Mouse (Mus musculus) ES-E14 (cell line): ENCODE results near the gene Rhoj. TPM values are rescaled to one million over a fixed set of nuclear protein-coding genes. Genes with fewer than 3 reads are reported as not detected.

Experiments
- DNase-seq: peaks from one replicate; pipeline ENCODE4 v3.0.0-alpha.2; 2013; ENCODE audit warnings: low read depth, low spot score
- H3K27ac ChIP-seq: 2 replicates; pipeline ENCODE4 v1.5.1; 2012; ENCODE audit warnings: low read depth, mild to moderate bottlenecking, low read length, moderate library complexity, mixed read lengths; ENCODE audit not compliant: poor library complexity, insufficient read depth, severe bottlenecking
- H3K36me3 ChIP-seq: 2 replicates; pipeline ENCODE4 v1.6.1; 2012; ENCODE audit warnings: mild to moderate bottlenecking, low read length, moderate library complexity, mixed read lengths; ENCODE audit not compliant: control insufficient read depth, poor library complexity, insufficient read depth, severe bottlenecking
- H3K4me1 ChIP-seq, 2 experiments: fragments of 150-350 bp in 1 of 2; sonication (generic) in 1 of 2; 2 replicates each; pipeline ENCODE4 v1.6.1; 2012; ENCODE audit warnings: low read length in 2 of 2, mild to moderate bottlenecking in 1 of 2, mixed read lengths in 1 of 2; ENCODE audit not compliant: control insufficient read depth in 2 of 2, insufficient read depth in 2 of 2, poor library complexity in 1 of 2
- H3K4me3 ChIP-seq, 2 experiments: fragments of 150-350 bp in 1 of 2; sonication (generic) in 1 of 2; 2 replicates each; pipeline ENCODE4 v1.5.1; 2012; ENCODE audit warnings: low read length in 2 of 2, low read depth in 1 of 2, mild to moderate bottlenecking in 1 of 2, mixed read lengths in 1 of 2; ENCODE audit not compliant: insufficient read depth in 1 of 2, poor library complexity in 1 of 2, severe bottlenecking in 1 of 2
- H3K9ac ChIP-seq: 2 replicates; pipeline ENCODE4 v1.6.1; 2012; ENCODE audit warnings: low read depth, mild to moderate bottlenecking, low read length, mixed read lengths; ENCODE audit not compliant: poor library complexity, insufficient read depth, severe bottlenecking
- H3K9me3 ChIP-seq: fragments of 150-350 bp; sonication (generic); 2 replicates; pipeline ENCODE4 v1.6.1; 2012; ENCODE audit warnings: low read depth, mild to moderate bottlenecking, low read length; ENCODE audit not compliant: control insufficient read depth, insufficient read depth
- CHD2 ChIP-seq: IDR thresholded peaks from 2 replicates; pipeline ENCODE4 v1.6.1; 2014; ENCODE audit warnings: mild to moderate bottlenecking, low read depth, low read length, inconsistent platforms
- HCFC1 ChIP-seq: IDR thresholded peaks from 2 replicates; pipeline ENCODE4 v1.6.1; 2012; ENCODE audit warnings: low read length, inconsistent platforms, borderline replicate concordance; ENCODE audit not compliant: insufficient read depth
- MAFK ChIP-seq: IDR thresholded peaks from 2 replicates; pipeline ENCODE4 v1.6.1; 2014; ENCODE audit warnings: mild to moderate bottlenecking, low read depth, low read length, inconsistent platforms; ENCODE audit not compliant: insufficient read depth
- ZC3H11A ChIP-seq: IDR thresholded peaks from 2 replicates; pipeline ENCODE4 v1.6.1; 2012; ENCODE audit warnings: low read depth, mild to moderate bottlenecking, inconsistent platforms, low read length, borderline replicate concordance
- ZNF384 ChIP-seq: IDR thresholded peaks from 2 replicates; pipeline ENCODE4 v1.6.1; 2012; ENCODE audit warnings: low read depth, low read length, inconsistent platforms
- in situ Hi-C, 2 experiments: fragments of 600-800 bp; cut with MboI; formaldehyde crosslinking; loops; one replicate each; pipeline ENCODE4 v1.15.1; 2025; ENCODE audit warnings: low sequenced_read_pairs in 2 of 2, inconsistent platforms in 1 of 2; ENCODE audit not compliant: unreplicated experiment in 2 of 2
- total RNA-seq: library from RNA; depleted of rRNA; stranded (reverse); fragments of 300-350 nt; gene quantifications from 2 replicates; pipeline ENCODE4 v1.2.3, GENCODE M21; 2012

Rhoj gene
- total RNA-seq, 1 experiment = 0.80 TPM

- Histone ChIP-seq H3K4me1 (no peaks in the 10 kb centered on the region), H3K9ac (no peak overlapping the region), H3K4me3 (no peak overlapping the region), H3K36me3 (no peaks in the 10 kb centered on the region), H3K27ac (no peak overlapping the region), H3K9me3 (no peaks in the 10 kb centered on the region)
- no peak for DNase-seq
- in situ Hi-C loops = no loop called here
- TF ChIP-seq MAFK (no peak), HCFC1 (no peak), ZNF384 (no peak), CHD2 (no peak), ZC3H11A (no peak)
Observed at GRCm38 (mm10) chr12:75292939-75293338, 15.2 kb upstream of the Rhoj start.

DNA sequence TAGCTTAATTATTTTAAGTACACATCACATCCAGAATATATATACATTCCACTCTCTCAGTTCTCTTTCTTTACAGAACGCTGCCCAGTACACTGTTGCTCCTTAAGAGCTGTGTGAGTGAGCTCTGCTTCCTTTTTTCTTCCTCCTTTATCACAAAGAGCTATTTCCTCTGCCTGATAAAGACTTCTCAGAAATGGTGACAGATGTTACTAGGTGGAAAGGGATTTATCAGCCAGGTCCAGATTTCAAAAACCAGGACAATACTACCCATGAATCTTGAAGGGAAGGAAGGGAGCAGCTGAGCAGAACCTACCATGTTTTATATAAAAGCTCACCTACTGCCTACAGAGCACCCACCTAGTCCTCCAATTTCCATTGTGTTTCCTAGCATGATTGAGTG lies 8.3 kb upstream of the Rhoj start:
- no peak for TF ChIP-seq ZC3H11A
- no peak for TF ChIP-seq CHD2
- TF ChIP-seq HCFC1 = no peak
- TF ChIP-seq MAFK = no peak
- TF ChIP-seq ZNF384 = no peak
- in situ Hi-C loops = no loop called here
- Histone ChIP-seq H3K4me1 (no peaks in the 10 kb centered on the region), H3K27ac (no peak overlapping the region), H3K9ac (no peak overlapping the region), H3K9me3 (no peaks in the 10 kb centered on the region), H3K36me3 (no peaks in the 10 kb centered on the region), H3K4me3 (no peak overlapping the region)
- no peak for DNase-seq

- Histone ChIP-seq H3K27ac (no peak overlapping the region), H3K36me3 (no peaks in the 10 kb centered on the region), H3K9me3 (no peaks in the 10 kb centered on the region), H3K4me1 (no peaks in the 10 kb centered on the region), H3K4me3 (no peak overlapping the region), H3K9ac (no peak overlapping the region)
- no peak for DNase-seq
- TF ChIP-seq ZNF384 (no peak), HCFC1 (no peak), CHD2 (no peak), MAFK (no peak), ZC3H11A (no peak)
- in situ Hi-C loops = no loop called here
Observed at GRCm38 (mm10) chr12:75304132-75304531, 4.0 kb upstream of the Rhoj start.

- H3K4me1 ChIP-seq = no peaks in the 10 kb centered on the region
- no peak for TF ChIP-seq ZNF384
- no peak for TF ChIP-seq ZC3H11A
- TF ChIP-seq CHD2 = no peak
- no peak for TF ChIP-seq HCFC1
- TF ChIP-seq MAFK = no peak
- no peaks in the 10 kb centered on the region for H3K9me3 ChIP-seq
- no peaks in the 10 kb centered on the region for H3K36me3 ChIP-seq
- H3K27ac ChIP-seq = no peak overlapping the region
- no peak overlapping the region for H3K9ac ChIP-seq
- DNase-seq = no peak
- H3K4me3 ChIP-seq = no peak overlapping the region
- in situ Hi-C loops = no loop called here
Observed at GRCm38 (mm10) chr12:75309756-75310155, 1.6 kb downstream of the Rhoj start.

GRCm38 (mm10) chr12:75310766-75311165 lies 2.6 kb downstream of the Rhoj start:
- H3K9ac ChIP-seq = no peak overlapping the region
- TF ChIP-seq CHD2 (no peak), HCFC1 (no peak), MAFK (no peak), ZNF384 (no peak), ZC3H11A (no peak)
- H3K36me3 ChIP-seq = no peaks in the 10 kb centered on the region
- H3K4me3 ChIP-seq = no peak overlapping the region
- H3K9me3 ChIP-seq = no peaks in the 10 kb centered on the region
- no peak for DNase-seq
- no peak overlapping the region for H3K27ac ChIP-seq
- H3K4me1 ChIP-seq = no peaks in the 10 kb centered on the region
- in situ Hi-C loops = no loop called here
